Mouse (Mus musculus): ENCODE measurements around the gene B3galt6. TPM values are rescaled to one million over a fixed set of nuclear protein-coding genes. Genes with fewer than 3 reads are reported as not detected.
A peak's percentile ranks its signal among the peaks of the same experiment; 100 is the strongest.

B3galt6 gene
- total and polyA plus RNA-seq, 3 experiments, result 3.6 to 11.7 (median 4.1) TPM

DNA sequence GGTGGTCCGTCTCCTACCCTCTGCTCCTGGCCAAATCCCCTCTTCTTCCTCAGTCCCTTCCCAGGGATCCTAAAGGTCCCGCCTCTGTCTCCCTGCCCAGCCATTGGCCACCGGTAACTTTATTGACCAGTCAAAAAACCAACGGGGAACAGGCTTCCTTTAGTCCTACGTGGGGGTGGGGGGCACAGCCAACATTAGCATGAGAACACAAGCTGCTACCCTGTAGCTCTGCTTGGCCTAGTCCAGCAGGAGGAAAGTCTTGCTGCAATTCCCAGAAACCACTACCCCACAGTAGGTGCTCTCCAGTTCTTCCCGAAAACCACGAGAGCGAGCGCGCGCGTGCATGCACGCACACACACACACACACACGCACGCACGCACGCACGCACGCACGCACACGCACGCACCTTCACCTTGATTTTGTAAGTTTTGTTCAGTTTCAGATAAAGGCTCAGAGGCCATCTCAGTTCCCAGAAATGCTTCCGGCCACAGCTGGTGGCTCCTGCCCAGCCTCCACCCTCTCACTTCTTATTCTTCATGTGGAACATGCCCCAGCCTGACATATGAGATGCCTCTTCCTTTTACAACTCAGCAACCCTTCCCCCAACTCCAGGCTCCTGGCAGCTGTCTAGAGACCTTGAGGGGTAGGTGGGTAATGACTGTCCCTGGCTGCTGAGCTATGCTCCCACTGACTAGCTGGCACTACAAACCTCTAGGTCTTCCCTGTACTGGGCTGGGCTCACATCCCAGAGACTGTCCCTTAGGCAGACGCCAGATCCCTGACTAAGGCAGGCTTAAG is 39.3 kb upstream of the B3galt6 start:
- H3K4me1 ChIP-seq (ENCODE audit: insufficient read depth, low read depth, low read length), result peaks cover 15% of the 10 kb centered on the region
- H3K36me3 ChIP-seq (replicated peaks), result no peaks in the 10 kb centered on the region
- ATAC-seq (ENCODE audit: extremely low read depth, insufficient number of reproducible peaks, low FRiP score, poor library complexity, severe bottlenecking) (0 out of 2 replicates have a peak, but pooled peaks have one; percentile 8), DNase-seq (ENCODE audit: low spot score) (no peak)
- TF ChIP-seq GATA2 (IDR thresholded peaks at IDR 0.05; ENCODE audit: borderline replicate concordance, low read depth, low read length) (no peak), POLR2AphosphoS5 (IDR thresholded peaks at IDR 0.05; ENCODE audit: insufficient replicate concordance, low read depth, low read length) (no peak), CTCF (IDR thresholded peaks at IDR 0.05; ENCODE audit: low read depth, low read length) (no peak), TAL1 (conservative IDR thresholded peaks at IDR 0.05; ENCODE audit: low read depth, low read length) (no peak), GATA1 (IDR thresholded peaks at IDR 0.05; ENCODE audit: borderline replicate concordance, low read length) (no peak)
- H3K4me3 ChIP-seq (ENCODE audit: low read depth, low read length), result no peak overlapping the region
- H3K27me3 ChIP-seq (ENCODE audit: insufficient read depth, low read length), result peaks cover 30% of the 10 kb centered on the region
- H3K9me3 ChIP-seq (replicated peaks), result no peaks in the 10 kb centered on the region

DNA sequence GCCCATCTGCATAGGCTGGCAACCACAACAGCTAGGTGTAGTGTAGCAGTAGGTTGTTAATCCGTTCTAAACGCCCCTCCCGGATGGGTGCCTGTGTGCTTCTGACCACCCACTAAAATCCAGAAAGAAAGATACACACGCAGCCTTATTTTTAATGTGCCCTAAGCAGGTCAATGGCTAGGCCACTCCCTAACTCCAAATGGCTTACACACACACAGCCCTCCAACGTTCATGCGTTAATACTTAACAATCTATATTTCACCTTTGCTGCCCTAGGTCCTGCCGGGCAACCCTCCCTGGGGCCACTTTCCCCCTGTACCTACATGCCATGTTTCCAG is 38.8 kb upstream of the B3galt6 start:
- Histone ChIP-seq H3K4me3 (ENCODE audit: low read depth, low read length) (no peak overlapping the region), H3K4me1 (ENCODE audit: insufficient read depth, low read depth, low read length) (peaks cover 15% of the 10 kb centered on the region), H3K36me3 (replicated peaks) (no peaks in the 10 kb centered on the region), H3K9me3 (replicated peaks) (no peaks in the 10 kb centered on the region), H3K27me3 (ENCODE audit: insufficient read depth, low read length) (peaks cover 31% of the 10 kb centered on the region)
- no peak for TF ChIP-seq TAL1 (conservative IDR thresholded peaks at IDR 0.05; ENCODE audit: low read depth, low read length)
- TF ChIP-seq GATA2 (IDR thresholded peaks at IDR 0.05; ENCODE audit: borderline replicate concordance, low read depth, low read length), result no peak
- TF ChIP-seq POLR2AphosphoS5 (IDR thresholded peaks at IDR 0.05; ENCODE audit: insufficient replicate concordance, low read depth, low read length), result no peak
- TF ChIP-seq CTCF (IDR thresholded peaks at IDR 0.05; ENCODE audit: low read depth, low read length), result no peak
- no peak for TF ChIP-seq GATA1 (IDR thresholded peaks at IDR 0.05; ENCODE audit: borderline replicate concordance, low read length)
- DNase-seq (ENCODE audit: low spot score) (no peak), ATAC-seq (ENCODE audit: extremely low read depth, insufficient number of reproducible peaks, low FRiP score, poor library complexity, severe bottlenecking) (no peak)

DNA sequence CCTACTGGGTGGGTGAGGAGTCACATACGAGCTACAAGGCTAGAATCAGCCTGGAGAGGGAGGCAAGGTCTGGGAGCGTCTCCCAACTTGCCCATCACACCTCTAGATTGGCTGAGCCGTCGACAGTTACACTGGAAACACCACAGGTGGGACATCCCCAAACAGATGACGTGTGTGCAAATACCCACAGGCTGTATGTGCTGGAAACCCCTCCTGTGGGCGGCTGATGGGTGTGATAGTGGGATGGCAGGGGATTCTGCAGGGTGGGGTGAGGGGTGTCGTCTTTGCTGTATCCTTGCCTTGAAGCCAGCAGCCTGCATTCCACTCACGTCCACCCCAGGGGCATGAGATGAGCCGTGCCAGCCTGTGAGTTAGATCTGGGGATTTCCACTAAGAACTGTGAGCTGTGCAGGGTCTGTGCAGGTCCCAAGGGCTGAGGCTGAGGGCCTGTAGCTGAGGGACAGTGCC is 38.2 kb upstream of the B3galt6 start:
- DNase-seq (ENCODE audit: low spot score), result no peak
- Histone ChIP-seq H3K4me3 (ENCODE audit: low read depth, low read length) (no peak overlapping the region), H3K27me3 (ENCODE audit: insufficient read depth, low read length) (peaks cover 30% of the 10 kb centered on the region), H3K36me3 (replicated peaks) (no peaks in the 10 kb centered on the region), H3K4me1 (ENCODE audit: insufficient read depth, low read depth, low read length) (peaks cover 15% of the 10 kb centered on the region), H3K9me3 (replicated peaks) (no peaks in the 10 kb centered on the region)
- ATAC-seq (ENCODE audit: extremely low read depth, insufficient number of reproducible peaks, low FRiP score, poor library complexity, severe bottlenecking), result no peak
- TF ChIP-seq GATA1 (IDR thresholded peaks at IDR 0.05; ENCODE audit: borderline replicate concordance, low read length), result no peak

DNA sequence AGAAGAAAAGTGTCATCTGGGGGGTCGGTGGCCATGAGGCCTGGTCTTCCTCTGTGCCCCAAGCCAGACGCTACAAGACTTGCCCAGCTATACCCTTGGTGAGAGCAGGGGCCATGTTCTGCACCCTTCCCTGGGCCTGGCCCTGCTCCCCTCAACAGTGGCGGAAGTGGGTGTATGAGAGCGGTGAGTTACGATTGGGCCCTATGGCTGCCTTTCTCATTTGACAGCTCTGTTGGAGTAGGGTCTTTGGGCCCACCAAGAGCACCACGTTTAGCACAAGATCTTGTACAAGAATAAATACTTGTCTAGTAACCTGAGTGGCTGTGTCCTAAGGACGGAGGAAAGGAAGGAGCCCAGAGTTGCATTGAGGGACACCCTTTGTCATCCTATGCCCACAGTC is 36.1 kb upstream of the B3galt6 start:
- Histone ChIP-seq H3K9me3 (replicated peaks) (no peaks in the 10 kb centered on the region), H3K27me3 (ENCODE audit: insufficient read depth, low read length) (peaks cover 23% of the 10 kb centered on the region), H3K36me3 (replicated peaks) (no peaks in the 10 kb centered on the region), H3K4me3 (ENCODE audit: low read depth, low read length) (no peak overlapping the region), H3K4me1 (ENCODE audit: insufficient read depth, low read depth, low read length) (peaks cover 15% of the 10 kb centered on the region)
- TF ChIP-seq CTCF (IDR thresholded peaks at IDR 0.05; ENCODE audit: low read depth, low read length), result no peak
- TF ChIP-seq TAL1 (conservative IDR thresholded peaks at IDR 0.05; ENCODE audit: low read depth, low read length), result no peak
- TF ChIP-seq POLR2AphosphoS5 (IDR thresholded peaks at IDR 0.05; ENCODE audit: insufficient replicate concordance, low read depth, low read length), result no peak
- TF ChIP-seq GATA1 (IDR thresholded peaks at IDR 0.05; ENCODE audit: borderline replicate concordance, low read length), result no peak
- TF ChIP-seq GATA2 (IDR thresholded peaks at IDR 0.05; ENCODE audit: borderline replicate concordance, low read depth, low read length), result no peak
- DNase-seq (ENCODE audit: low spot score) (no peak), ATAC-seq (ENCODE audit: extremely low read depth, insufficient number of reproducible peaks, low FRiP score, poor library complexity, severe bottlenecking) (no peak)

DNA sequence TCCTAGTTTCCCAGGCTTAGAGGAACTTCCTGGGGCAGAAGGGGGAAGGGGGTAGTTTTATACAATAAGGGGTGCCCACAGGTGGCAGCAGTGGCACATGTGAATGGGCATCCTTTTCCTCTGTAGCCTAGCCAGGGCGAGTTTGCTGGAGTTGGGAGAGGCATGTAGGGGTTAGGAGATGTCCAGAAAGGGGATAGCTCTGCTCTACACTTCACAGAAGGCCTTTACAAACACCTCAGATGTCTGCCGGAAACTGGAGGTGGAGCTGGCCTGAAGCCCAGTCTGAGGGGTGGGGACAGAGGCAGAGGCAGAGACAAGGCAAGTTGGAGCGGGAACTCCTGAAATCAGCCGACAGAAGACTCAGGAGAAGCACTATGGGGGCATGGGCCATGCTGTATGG is 33.6 kb upstream of the B3galt6 start, which contains the start of gene Tnfrsf18:
Tnfrsf18 (plus strand) TSS at position 152 of the 400 bp plus-strand sequence.
- no peak within 1 kb of the TSS for H3K4me3 ChIP-seq (ENCODE audit: low read depth, low read length)
- no peak for ATAC-seq (ENCODE audit: extremely low read depth, insufficient number of reproducible peaks, low FRiP score, poor library complexity, severe bottlenecking)
- no peak for DNase-seq (ENCODE audit: low spot score)

DNA sequence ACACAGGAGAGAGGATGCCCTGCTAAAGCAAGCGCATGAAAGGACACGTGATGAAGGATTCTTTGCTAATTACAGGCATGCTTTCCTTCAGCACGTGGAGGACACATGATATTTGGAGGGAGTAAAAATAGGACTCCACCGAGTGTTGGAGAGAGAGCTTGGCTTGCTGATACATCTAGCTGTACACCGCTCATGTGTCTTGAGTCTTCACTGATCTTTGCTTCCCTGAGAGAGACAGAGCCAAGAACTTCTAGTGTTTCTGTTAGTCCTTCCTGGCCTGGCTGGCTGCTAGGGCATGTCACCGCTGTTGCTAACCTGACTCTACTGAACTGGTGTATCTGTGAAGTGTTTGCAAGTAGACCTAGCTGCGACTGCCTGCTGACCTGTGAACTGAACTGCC is 31.7 kb upstream of the B3galt6 start:
- TF ChIP-seq TAL1 (conservative IDR thresholded peaks at IDR 0.05; ENCODE audit: low read depth, low read length) (no peak), CTCF (IDR thresholded peaks at IDR 0.05; ENCODE audit: low read depth, low read length) (no peak), GATA2 (IDR thresholded peaks at IDR 0.05; ENCODE audit: borderline replicate concordance, low read depth, low read length) (no peak), GATA1 (IDR thresholded peaks at IDR 0.05; ENCODE audit: borderline replicate concordance, low read length) (no peak), POLR2AphosphoS5 (IDR thresholded peaks at IDR 0.05; ENCODE audit: insufficient replicate concordance, low read depth, low read length) (no peak)
- ATAC-seq (ENCODE audit: extremely low read depth, insufficient number of reproducible peaks, low FRiP score, poor library complexity, severe bottlenecking), result no peak
- Histone ChIP-seq H3K4me1 (ENCODE audit: insufficient read depth, low read depth, low read length) (peaks cover 12% of the 10 kb centered on the region), H3K9me3 (replicated peaks) (no peaks in the 10 kb centered on the region), H3K27me3 (ENCODE audit: insufficient read depth, low read length) (peaks cover 10% of the 10 kb centered on the region; the same call in 1 of the 2 replicates), H3K4me3 (ENCODE audit: low read depth, low read length) (no peak overlapping the region), H3K36me3 (replicated peaks) (no peaks in the 10 kb centered on the region)
- DNase-seq (ENCODE audit: low spot score), result no peak

More for the DNA sequence above, 33.6 kb upstream of the B3galt6 start, which contains the start of gene Tnfrsf18:
- Histone ChIP-seq H3K36me3 (replicated peaks) (no peaks in the 10 kb centered on the region), H3K4me1 (ENCODE audit: insufficient read depth, low read depth, low read length) (peaks cover 16% of the 10 kb centered on the region), H3K27me3 (ENCODE audit: insufficient read depth, low read length) (peaks cover 13% of the 10 kb centered on the region; the same call in 1 of the 2 replicates), H3K9me3 (replicated peaks) (no peaks in the 10 kb centered on the region)
- no peak for TF ChIP-seq GATA2 (IDR thresholded peaks at IDR 0.05; ENCODE audit: borderline replicate concordance, low read depth, low read length)
- TF ChIP-seq TAL1 (conservative IDR thresholded peaks at IDR 0.05; ENCODE audit: low read depth, low read length), result no peak
- TF ChIP-seq POLR2AphosphoS5 (IDR thresholded peaks at IDR 0.05; ENCODE audit: insufficient replicate concordance, low read depth, low read length), result no peak
- TF ChIP-seq CTCF (IDR thresholded peaks at IDR 0.05; ENCODE audit: low read depth, low read length), result no peak
